Mouse (Mus musculus) stomach, embryonic 15.5 days (tissue): Measurements from ENCODE around the gene Rexo1. TPM values are rescaled to one million over a fixed set of nuclear protein-coding genes. Genes with fewer than 3 reads are reported as not detected.

Source experiments
- ATAC-seq: fragments of 200-750 bp; cut with Nextera tagmentation; 2 replicates; pipeline ENCODE4 v1.8.0; 2017; ENCODE audit warnings: low read depth, moderate number of reproducible peaks, moderate TSS enrichment; ENCODE audit not compliant: insufficient read depth, low FRiP score
- H3K27ac ChIP-seq: fragments of 300-500 bp; sonication (generic); 2 replicates; pipeline ENCODE4 v1.5.1; 2015; ENCODE audit warnings: mild to moderate bottlenecking, inconsistent platforms
- H3K27me3 ChIP-seq: fragments of 300-500 bp; sonication (generic); replicated peaks from 2 replicates; pipeline ENCODE4 v1.6.1; 2015; ENCODE audit warnings: inconsistent platforms
- H3K36me3 ChIP-seq: fragments of 300-500 bp; sonication (generic); 2 replicates; pipeline ENCODE4 v1.6.1; 2015; ENCODE audit warnings: inconsistent platforms
- H3K4me1 ChIP-seq: fragments of 300-500 bp; sonication (generic); 2 replicates; pipeline ENCODE4 v1.6.1; 2015; ENCODE audit warnings: inconsistent platforms
- H3K4me2 ChIP-seq: fragments of 300-500 bp; sonication (generic); 2 replicates; pipeline ENCODE4 v1.6.1; 2015; ENCODE audit warnings: mild to moderate bottlenecking, inconsistent platforms
- H3K4me3 ChIP-seq: fragments of 300-500 bp; sonication (generic); replicated peaks from 2 replicates; pipeline ENCODE4 v1.5.1; 2015; ENCODE audit warnings: inconsistent platforms
- H3K9ac ChIP-seq: fragments of 300-500 bp; sonication (generic); 2 replicates; pipeline ENCODE4 v1.6.1; 2015; ENCODE audit warnings: inconsistent platforms
- H3K9me3 ChIP-seq: fragments of 300-500 bp; sonication (generic); 2 replicates; pipeline ENCODE4 v1.6.1; 2016; ENCODE audit warnings: inconsistent platforms
- WGBS: fragments of 180-500 bp; shearing (Covaris S2); methylation state at CpG from one replicate; pipeline ENCODE4 v1.1.7; 2015; 5-methylcytosine and 5-hydroxymethylcytosine counted together
- polyA plus RNA-seq: library from polyadenylated mRNA; unstranded; fragments of >200 nt; fragmentation: Nextera tagmentation; extraction: Ambion mirVana; gene quantifications from 2 replicates; pipeline ENCODE4 v1.2.1, GENCODE M21; 2015

Gene Rexo1
- polyA plus RNA-seq, 1 experiment from 2014 or later = 23.2 TPM

GRCm38 (mm10) chr10:80583047-80583446 lies 21.7 kb upstream of the Rexo1 start:
- 87% methylated on average over 5 of the region's 5 CpGs for WGBS
- H3K27ac ChIP-seq = no peak overlapping the region
- no peak overlapping the region for H3K4me2 ChIP-seq
- H3K9me3 ChIP-seq = no peaks in the 10 kb centered on the region
- H3K4me3 ChIP-seq = no peak overlapping the region
- peaks cover 18% of the 10 kb centered on the region for H3K4me1 ChIP-seq
- no peaks in the 10 kb centered on the region for H3K27me3 ChIP-seq
- peaks cover 23% of the 10 kb centered on the region; the same call in 1 of the 2 replicates for H3K36me3 ChIP-seq
- ATAC-seq = no peak
- no peak overlapping the region for H3K9ac ChIP-seq

- ATAC-seq = no peak
- no peak overlapping the region for H3K9ac ChIP-seq
- H3K4me3 ChIP-seq = peak overlapping the region; percentile 86; the same call in 1 of the 2 replicates
- peak overlapping the region; percentile 89 for H3K4me2 ChIP-seq
- H3K27ac ChIP-seq = peak overlapping the region; percentile 95
- H3K27me3 ChIP-seq = no peaks in the 10 kb centered on the region
- no peaks in the 10 kb centered on the region for H3K9me3 ChIP-seq
- 0 out of 2 replicates have a peak, but pooled peaks cover 9% of the 10 kb centered on the region for H3K36me3 ChIP-seq
- 11% methylated on average over 8 of the region's 8 CpGs for whole genome bisulfite sequencing
- H3K4me1 ChIP-seq = peaks cover 29% of the 10 kb centered on the region
Observed at GRCm38 (mm10) chr10:80578911-80579310, 17.6 kb upstream of the Rexo1 start.

GRCm38 (mm10) chr10:80578131-80578750 lies 16.9 kb upstream of the Rexo1 start:
- peak overlapping the region; percentile 86 for H3K4me3 ChIP-seq
- H3K9ac ChIP-seq = peak overlapping the region; percentile 47
- H3K27me3 ChIP-seq = no peaks in the 10 kb centered on the region
- H3K4me2 ChIP-seq = peak overlapping the region; percentile 89
- ATAC-seq = peak; percentile 54
- H3K9me3 ChIP-seq = no peaks in the 10 kb centered on the region
- H3K4me1 ChIP-seq = peaks cover 35% of the 10 kb centered on the region
- H3K27ac ChIP-seq = peak overlapping the region; percentile 95
- WGBS = 1% methylated on average over 29 of the region's 29 CpGs
- H3K36me3 ChIP-seq = 0 out of 2 replicates have a peak, but pooled peaks cover 2% of the 10 kb centered on the region

GRCm38 (mm10) chr10:80577195-80578130 lies 16.1 kb upstream of the Rexo1 start, which contains the start of gene Klf16:
Gene Klf16, minus strand, starts transcription at chr10:80577321.
- H3K4me3 ChIP-seq = peak within 1 kb of the TSS; percentile 86
- peak within 1 kb of the TSS; percentile 62 for H3K9ac ChIP-seq
- ATAC-seq = peak; percentile 85
- peak within 1 kb of the TSS; percentile 95 for H3K27ac ChIP-seq
- under 1% methylated on average over 72 of the region's 97 CpGs for WGBS
- H3K4me1 ChIP-seq = peaks cover 35% of the 10 kb centered on the region
- H3K4me2 ChIP-seq = peak within 1 kb of the TSS; percentile 89
- 0 out of 2 replicates have a peak, but pooled peaks cover 2% of the 10 kb centered on the region for H3K36me3 ChIP-seq
- no peaks in the 10 kb centered on the region for H3K9me3 ChIP-seq
- no peaks in the 10 kb centered on the region for H3K27me3 ChIP-seq

- ATAC-seq = no peak; the same call in 1 of the 2 replicates
- peak overlapping the region; percentile 89 for H3K4me2 ChIP-seq
- no peaks in the 10 kb centered on the region for H3K27me3 ChIP-seq
- no peaks in the 10 kb centered on the region for H3K9me3 ChIP-seq
- H3K36me3 ChIP-seq = 0 out of 2 replicates have a peak, but pooled peaks cover 2% of the 10 kb centered on the region
- H3K4me1 ChIP-seq = peaks cover 41% of the 10 kb centered on the region
- H3K9ac ChIP-seq = peak overlapping the region; percentile 62
- under 1% methylated on average over 84 of the region's 96 CpGs for WGBS
- H3K4me3 ChIP-seq = peak overlapping the region; percentile 86
- peak overlapping the region; percentile 95 for H3K27ac ChIP-seq
Observed at GRCm38 (mm10) chr10:80576351-80577194, 15.2 kb upstream of the Rexo1 start.

- H3K36me3 ChIP-seq = no peaks in the 10 kb centered on the region
- H3K4me3 ChIP-seq = peak overlapping the region; percentile 86
- peak overlapping the region; percentile 89 for H3K4me2 ChIP-seq
- 10% methylated on average over 17 of the region's 17 CpGs for WGBS
- ATAC-seq = no peak
- peak overlapping the region; percentile 62 for H3K9ac ChIP-seq
- no peak overlapping the region for H3K27ac ChIP-seq
- peaks cover 48% of the 10 kb centered on the region for H3K4me1 ChIP-seq
- no peaks in the 10 kb centered on the region for H3K9me3 ChIP-seq
- H3K27me3 ChIP-seq = no peaks in the 10 kb centered on the region
Observed at GRCm38 (mm10) chr10:80575925-80576324, 14.6 kb upstream of the Rexo1 start.

- ATAC-seq = no peak
- peaks cover 58% of the 10 kb centered on the region for H3K4me1 ChIP-seq
- no peaks in the 10 kb centered on the region for H3K36me3 ChIP-seq
- no peaks in the 10 kb centered on the region for H3K9me3 ChIP-seq
- H3K27ac ChIP-seq = no peak overlapping the region
- H3K9ac ChIP-seq = no peak overlapping the region
- H3K4me3 ChIP-seq = peak overlapping the region; percentile 86; the same call in 1 of the 2 replicates
- WGBS = 67% methylated on average over 3 of the region's 3 CpGs
- no peak overlapping the region; the same call in 1 of the 2 replicates for H3K4me2 ChIP-seq
- H3K27me3 ChIP-seq = no peaks in the 10 kb centered on the region
Observed at GRCm38 (mm10) chr10:80574896-80575295, 13.5 kb upstream of the Rexo1 start.

GRCm38 (mm10) chr10:80573944-80574343 lies 12.6 kb upstream of the Rexo1 start:
- no peak for ATAC-seq
- Histone ChIP-seq H3K36me3 (no peaks in the 10 kb centered on the region), H3K4me3 (no peak overlapping the region), H3K27ac (no peak overlapping the region), H3K4me2 (no peak overlapping the region), H3K9ac (no peak overlapping the region), H3K9me3 (no peaks in the 10 kb centered on the region), H3K4me1 (peaks cover 64% of the 10 kb centered on the region), H3K27me3 (no peaks in the 10 kb centered on the region)
- WGBS = 51% methylated on average over 9 of the region's 9 CpGs

- H3K4me2 ChIP-seq = no peak overlapping the region
- peaks cover 59% of the 10 kb centered on the region for H3K4me1 ChIP-seq
- 78% methylated on average over 2 of the region's 2 CpGs for WGBS
- no peaks in the 10 kb centered on the region for H3K27me3 ChIP-seq
- H3K4me3 ChIP-seq = no peak overlapping the region
- no peak overlapping the region for H3K9ac ChIP-seq
- no peak overlapping the region for H3K27ac ChIP-seq
- peaks cover 14% of the 10 kb centered on the region for H3K36me3 ChIP-seq
- H3K9me3 ChIP-seq = no peaks in the 10 kb centered on the region
- ATAC-seq = no peak
Observed at GRCm38 (mm10) chr10:80572477-80572876, 11.1 kb upstream of the Rexo1 start.

GRCm38 (mm10) chr10:80570871-80571836 lies 9.8 kb upstream of the Rexo1 start:
- H3K4me1 ChIP-seq = peaks cover 64% of the 10 kb centered on the region
- no peaks in the 10 kb centered on the region for H3K9me3 ChIP-seq
- peak overlapping the region; percentile 19 for H3K4me3 ChIP-seq
- peaks cover 15% of the 10 kb centered on the region for H3K36me3 ChIP-seq
- peak; percentile 24 for ATAC-seq
- peak overlapping the region; percentile 7; the same call in 1 of the 2 replicates for H3K9ac ChIP-seq
- H3K27ac ChIP-seq = peak overlapping the region; percentile 59; the same call in 1 of the 2 replicates
- 21% methylated on average over 30 of the region's 30 CpGs for whole genome bisulfite sequencing
- peak overlapping the region; percentile 49 for H3K4me2 ChIP-seq
- no peaks in the 10 kb centered on the region for H3K27me3 ChIP-seq
